Mouse (Mus musculus) ovary, adult 2 months (tissue): ENCODE results near the gene Ogdhl. TPM values are rescaled to one million over a fixed set of nuclear protein-coding genes. Genes with fewer than 3 reads are reported as not detected.

ENCODE experiments used
- polyA plus RNA-seq: library from polyadenylated mRNA; depleted of rRNA; stranded (reverse); fragments of >200 nt; gene quantifications from 2 replicates; pipeline ENCODE4 v1.2.3, GENCODE M21; 2012; rRNA removed

Ogdhl gene
- polyA plus RNA-seq: 19.1 and 20.0 TPM in 2 replicates

GRCm38 (mm10) chr14:32321732-32322685 lies at the start of gene Ogdhl:
Gene Ogdhl (plus strand): TSS chr14:32322019.

GRCm38 (mm10) chr14:32388196-32388595 lies 66.4 kb downstream of the Ogdhl start, which contains the start of gene 1700024G13Rik:
Gene 1700024G13Rik (minus strand): TSS chr14:32388391.

Other genes with a start within 250 kb of the Ogdhl start
- 14.0 and 15.4 TPM in 2 replicates for gene Oxnad1, start 236.6 kb upstream of the Ogdhl start, polyA plus RNA-seq
- gene Dph3, start 236.3 kb upstream of the Ogdhl start, polyA plus RNA-seq: 12.7 and 14.1 TPM in 2 replicates
- gene Msmb, start 180.0 kb upstream of the Ogdhl start, polyA plus RNA-seq: not detected in 2 replicates
- 34.3 and 49.4 TPM in 2 replicates for gene Ncoa4, start 162.2 kb upstream of the Ogdhl start, polyA plus RNA-seq
- 243 and 307 TPM in 2 replicates for gene Timm23, start 120.1 kb upstream of the Ogdhl start, polyA plus RNA-seq
- gene Parg, start 120.1 kb upstream of the Ogdhl start, polyA plus RNA-seq: 4.5 and 5.4 TPM in 2 replicates
- gene 1700024G13Rik, start 66.4 kb downstream of the Ogdhl start, polyA plus RNA-seq: 8.0 and 9.1 TPM in 2 replicates
- gene Slc18a3, start 142.8 kb downstream of the Ogdhl start, polyA plus RNA-seq: not detected in 2 replicates
- gene Chat, start 144.0 kb downstream of the Ogdhl start, polyA plus RNA-seq: not detected in 2 replicates
- gene Ercc6, start 191.5 kb downstream of the Ogdhl start, polyA plus RNA-seq: 3.4 and 3.5 TPM in 2 replicates